Mouse (Mus musculus) heart, postnatal 14 days (tissue): ENCODE measurements at regions not wholly inside any gene's neighbourhood (a gene's known extent, or its start where the extent isn't known, plus 50 kb on each side); places are given as distances from the start of the nearest gene placed in this dataset.

Experiments used
- DNase-seq, 2 experiments: peaks; one replicate each; pipeline ENCODE4 v3.0.0; 2021 to 2022
- intact Hi-C: fragments of 180-260 bp; cut with DNase I; formaldehyde crosslinking; loops from one replicate; pipeline ENCODE4 v1.15.1; 2025

DNA sequence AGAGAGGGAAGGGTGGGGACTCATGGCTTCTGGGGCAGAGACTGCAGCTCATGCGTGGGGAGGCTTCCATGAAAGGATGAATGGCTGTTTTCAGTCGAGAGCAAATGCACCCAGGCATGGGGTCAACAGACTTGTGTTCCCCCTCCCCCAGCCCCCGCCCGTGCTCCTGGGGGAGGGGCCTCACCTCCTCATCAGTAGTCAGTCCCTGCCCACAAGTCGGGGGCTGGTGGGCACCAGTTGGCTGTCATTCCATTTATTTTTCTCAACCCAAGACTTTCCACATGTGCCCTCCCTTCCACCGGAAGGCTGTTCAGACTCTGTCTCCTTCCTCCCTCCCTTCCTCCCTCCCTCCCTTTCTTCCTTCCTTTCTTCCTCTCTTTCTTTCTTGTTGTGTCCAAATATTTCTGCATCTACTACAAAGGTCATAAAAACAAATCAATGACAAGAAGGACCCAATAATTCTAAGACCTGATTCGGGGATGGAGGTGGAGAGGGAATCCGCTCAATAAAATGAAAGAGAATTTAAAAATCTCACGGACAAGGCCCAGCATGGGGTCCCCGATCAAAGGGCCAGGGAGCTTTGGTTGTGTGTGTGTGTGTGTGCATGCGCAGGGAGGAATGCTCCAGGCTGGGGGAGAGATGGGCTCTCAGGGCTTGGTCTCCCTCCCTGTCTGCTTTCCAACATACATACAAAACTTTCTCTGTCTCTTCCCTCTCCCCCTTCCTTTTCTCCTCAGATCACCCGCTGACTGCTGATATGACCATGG is 57.7 kb downstream of the Rpl14 start:
- DNase-seq = no peak
- intact Hi-C loops = no loop called here

DNA sequence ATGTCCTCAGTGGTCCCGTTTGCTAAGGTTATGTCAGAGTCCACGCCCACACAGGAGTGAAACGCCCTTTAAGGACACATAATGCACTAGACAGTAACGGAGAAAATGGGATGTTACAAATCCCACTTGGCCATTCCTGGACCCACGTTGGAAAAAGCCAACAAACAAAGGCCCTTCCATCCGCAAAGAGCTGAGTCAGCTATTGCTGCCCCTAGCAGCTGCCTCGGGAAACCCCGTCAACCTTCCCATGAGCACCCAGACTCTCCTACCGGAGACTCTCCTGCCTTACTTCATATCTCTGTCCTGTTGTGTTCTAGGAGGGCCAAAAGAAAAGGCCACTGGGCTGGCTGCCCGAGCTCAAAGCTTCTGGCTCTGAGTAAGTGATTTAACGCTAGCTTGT is 58.4 kb downstream of the Rpl14 start:
- intact Hi-C loops = no loop called here
- peak; percentile 4 to 26 for DNase-seq

DNA sequence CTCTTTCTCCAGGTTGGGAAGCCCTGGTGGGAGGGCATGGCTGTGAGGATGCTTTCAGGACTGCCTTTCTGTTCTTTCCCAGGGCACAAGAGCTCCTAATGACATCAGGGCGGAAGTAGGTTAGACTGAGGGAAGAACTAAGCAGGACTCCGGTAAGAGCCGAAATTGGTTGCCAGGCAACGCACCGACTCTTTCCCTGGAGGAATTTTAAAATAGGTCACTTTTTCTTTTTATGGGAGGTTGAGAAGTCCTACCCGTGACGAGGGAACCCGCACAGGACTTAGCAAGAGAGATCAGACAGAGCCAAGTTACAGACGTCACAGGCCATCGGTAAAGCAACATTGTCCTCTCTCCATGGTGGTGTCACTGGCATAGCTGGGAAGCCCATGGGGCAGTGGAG is 61.6 kb downstream of the Rpl14 start:
- intact Hi-C loops = no loop called here
- no peak for DNase-seq

DNA sequence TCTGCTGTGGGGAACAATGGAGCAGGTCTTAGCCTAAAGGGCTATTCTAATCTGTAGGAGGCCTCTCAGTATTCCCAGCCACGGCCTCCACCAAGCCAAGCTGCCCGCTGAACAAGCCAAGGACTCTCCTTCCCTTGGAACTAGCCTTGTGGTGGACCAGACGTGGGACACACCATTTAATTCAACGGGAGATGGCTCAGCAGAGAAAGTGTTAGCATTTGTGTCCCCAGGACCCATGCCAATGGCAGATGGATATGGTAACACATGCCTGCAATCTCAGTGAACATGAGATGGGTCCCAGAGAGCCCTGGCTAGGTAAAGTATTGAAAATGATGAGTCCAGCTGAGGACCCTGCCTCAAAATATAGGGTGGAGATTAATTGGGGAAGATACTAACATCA is 71.4 kb downstream of the Rpl14 start:
- intact Hi-C loops = no loop called here
- no peak for DNase-seq

DNA sequence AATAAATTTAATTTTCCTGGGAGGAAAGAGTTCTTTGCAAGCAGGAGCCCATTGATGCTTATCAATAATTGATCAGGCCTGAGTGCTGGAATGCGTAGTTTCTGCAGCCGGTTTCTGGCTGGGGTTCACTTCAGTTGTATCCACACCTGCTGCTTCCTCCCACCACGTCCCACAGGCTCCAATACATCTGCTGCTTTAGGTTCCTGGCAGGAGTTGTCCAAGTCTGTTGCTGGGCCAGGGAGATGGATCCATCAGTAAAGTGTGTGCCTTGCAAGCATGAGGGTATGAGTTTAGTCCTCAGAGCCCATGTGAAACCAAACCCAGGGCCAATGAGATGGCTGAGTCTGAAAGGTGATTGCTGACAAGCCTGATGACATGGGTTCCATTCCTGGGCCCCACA is 72.1 kb downstream of the Rpl14 start:
- intact Hi-C loops = no loop called here

DNA sequence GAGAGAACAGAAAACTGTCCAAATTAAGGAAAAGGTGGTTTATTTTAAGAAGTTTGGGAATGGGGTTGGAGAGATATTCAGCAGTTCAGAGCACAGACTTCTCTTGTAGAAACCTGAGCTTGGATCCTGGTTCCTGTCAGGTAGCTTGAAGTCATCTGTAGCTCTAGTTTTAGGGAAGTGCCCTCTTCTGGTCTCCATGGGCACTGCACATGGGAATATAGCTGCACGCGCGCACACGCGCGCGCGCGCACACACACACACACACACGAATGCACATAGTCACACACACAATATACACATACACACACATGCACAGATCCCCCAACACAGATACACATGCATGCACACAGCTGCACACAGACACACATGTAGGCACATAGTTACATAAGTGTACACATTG is 74.5 kb downstream of the Rpl14 start:
- intact Hi-C loops = no loop called here

More for the DNA sequence above, 72.1 kb downstream of the Rpl14 start:
- DNase-seq = no peak

DNA sequence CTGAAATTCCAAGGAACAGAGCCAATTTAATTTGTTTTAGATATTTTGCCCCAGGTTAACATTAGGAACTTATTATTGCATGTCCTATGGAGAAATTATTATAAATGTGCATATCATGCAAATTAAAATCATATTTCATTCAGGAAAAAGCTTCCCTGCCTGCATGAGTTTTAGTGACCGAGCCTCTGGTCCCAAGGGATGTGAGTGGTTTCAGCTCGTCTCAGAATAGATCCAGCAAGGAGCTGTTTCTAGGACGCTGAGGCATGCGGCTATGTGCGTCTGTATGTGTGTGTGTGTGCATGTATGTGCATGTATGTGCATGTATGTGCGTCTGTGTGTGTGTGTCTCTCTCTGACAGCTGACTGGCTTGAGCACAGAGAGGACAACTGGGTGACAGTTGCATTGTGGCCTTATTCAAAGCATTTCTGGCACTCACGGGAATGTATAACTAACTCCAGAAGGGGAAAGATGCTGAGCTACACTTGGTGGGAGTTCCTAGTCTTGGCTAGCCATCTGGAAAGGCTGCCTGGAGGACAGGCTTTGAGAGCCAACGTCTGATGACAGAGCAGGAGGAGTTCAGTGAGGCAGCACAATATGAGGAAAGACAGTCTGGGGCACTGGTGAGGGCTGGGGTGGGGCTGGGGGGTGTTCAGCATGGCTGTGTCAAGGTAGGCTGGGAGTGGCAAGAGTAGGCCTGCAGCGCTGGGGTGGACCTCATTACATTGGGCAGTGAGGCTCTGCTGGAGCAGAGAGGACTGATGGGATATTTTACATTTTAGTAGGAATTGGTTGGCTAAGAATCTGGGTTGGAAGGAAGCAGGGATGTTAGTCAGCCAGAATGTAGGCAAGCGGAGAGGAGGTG is 75.8 kb downstream of the Rpl14 start:
- no peak for DNase-seq

More for the DNA sequence above, 74.5 kb downstream of the Rpl14 start:
- no peak for DNase-seq

DNA sequence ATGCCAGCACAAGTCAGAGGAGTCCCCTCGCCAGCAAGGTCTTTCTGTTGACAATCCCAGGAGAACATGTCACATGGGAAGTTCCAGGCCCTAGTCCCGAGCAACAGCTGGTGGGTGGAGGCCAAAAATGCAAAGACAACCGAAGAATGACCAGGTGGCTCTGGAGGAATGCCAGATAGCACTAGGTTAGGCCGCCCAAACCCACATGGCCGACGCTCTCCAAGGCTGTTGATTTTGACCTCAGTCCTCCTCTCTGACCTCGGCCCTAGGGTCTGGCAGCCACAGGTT is 76.4 kb downstream of the Rpl14 start:
- intact Hi-C loops = no loop called here
- DNase-seq = no peak

More for the DNA sequence above, 75.8 kb downstream of the Rpl14 start:
- intact Hi-C loops = no loop called here

DNA sequence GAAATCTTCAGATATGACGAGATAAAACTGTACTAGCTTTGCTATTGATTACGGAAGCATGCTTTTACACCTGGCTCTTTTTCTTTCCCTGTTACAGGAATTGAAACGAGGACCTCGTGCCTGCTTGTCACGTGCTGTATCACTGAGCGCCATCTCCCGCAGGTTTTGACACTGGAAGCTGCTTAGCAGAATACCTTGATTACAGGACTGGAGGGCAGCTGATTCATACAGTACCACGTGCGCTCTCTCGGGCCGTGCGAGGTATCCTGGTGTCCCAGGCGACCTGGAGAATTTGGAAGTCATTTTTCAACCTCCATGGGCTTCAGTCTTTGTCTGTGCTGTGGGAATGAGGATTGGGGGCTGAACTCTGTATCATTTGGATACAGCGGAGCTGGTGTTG is 81.5 kb downstream of the Rpl14 start:
- no peak for DNase-seq
- intact Hi-C loops = no loop called here

DNA sequence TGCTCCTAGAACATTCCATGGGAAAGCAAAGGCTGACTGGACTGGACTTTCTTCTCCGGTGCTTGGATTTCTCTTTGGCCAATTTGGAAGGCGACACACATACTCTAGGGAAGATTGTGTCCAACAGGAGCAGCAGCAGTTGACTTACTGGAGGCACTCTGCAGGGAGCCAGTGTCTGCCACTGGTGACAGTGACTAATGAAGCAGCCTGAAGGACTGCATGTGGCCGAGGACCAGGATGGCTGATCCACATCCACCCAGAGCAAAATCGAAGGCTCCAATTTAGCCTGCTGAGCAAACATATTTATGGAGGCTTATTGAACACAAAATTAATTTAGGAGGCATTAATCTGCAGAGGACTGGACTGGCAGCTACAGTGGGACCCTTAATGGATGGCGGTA is 81.9 kb downstream of the Rpl14 start:
- intact Hi-C loops = no loop called here

DNA sequence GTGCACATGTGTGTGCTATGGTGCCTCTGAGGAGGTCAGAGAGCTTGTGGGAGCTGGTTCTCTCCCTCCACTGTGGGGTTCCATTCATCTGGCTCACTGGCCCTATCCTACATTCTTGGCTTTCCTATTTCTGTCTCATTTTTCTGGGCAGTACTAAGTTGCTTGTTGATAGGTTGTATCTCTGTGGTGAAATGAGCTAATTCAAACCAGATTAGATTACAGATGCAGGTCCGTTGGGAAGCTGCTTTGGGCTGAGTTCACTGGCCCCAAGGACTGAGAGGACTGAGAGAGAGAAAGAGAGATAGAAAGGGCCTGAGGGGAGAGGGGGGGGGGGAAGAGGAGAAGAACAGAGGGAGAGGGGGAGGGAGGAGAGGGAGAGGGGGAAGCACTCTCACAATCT is 83.5 kb downstream of the Rpl14 start:
- intact Hi-C loops = no loop called here
- no peak for DNase-seq

More for the DNA sequence above, 81.9 kb downstream of the Rpl14 start:
- no peak for DNase-seq

DNA sequence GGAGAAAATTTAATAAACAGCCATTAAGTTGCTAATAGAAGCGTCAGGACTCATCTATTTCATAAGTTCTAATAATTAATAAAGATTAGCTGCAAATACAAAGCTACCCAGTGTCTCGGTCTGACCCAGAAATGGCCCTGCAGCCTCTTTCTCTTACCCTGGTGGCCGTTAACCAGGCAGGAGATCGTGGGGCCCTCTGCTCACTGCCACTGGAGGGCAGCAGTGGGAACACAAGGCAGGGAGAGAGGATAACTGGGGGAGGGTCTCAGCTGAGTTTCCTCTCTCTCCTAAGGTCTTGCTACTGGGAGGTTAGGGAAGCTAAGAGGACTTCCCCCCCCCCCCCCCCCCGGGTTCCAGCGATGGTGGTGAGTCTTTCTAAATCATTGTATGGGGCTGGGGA is 85.7 kb downstream of the Rpl14 start:
- intact Hi-C loops = no loop called here
- DNase-seq = peak; percentile 46 to 52

DNA sequence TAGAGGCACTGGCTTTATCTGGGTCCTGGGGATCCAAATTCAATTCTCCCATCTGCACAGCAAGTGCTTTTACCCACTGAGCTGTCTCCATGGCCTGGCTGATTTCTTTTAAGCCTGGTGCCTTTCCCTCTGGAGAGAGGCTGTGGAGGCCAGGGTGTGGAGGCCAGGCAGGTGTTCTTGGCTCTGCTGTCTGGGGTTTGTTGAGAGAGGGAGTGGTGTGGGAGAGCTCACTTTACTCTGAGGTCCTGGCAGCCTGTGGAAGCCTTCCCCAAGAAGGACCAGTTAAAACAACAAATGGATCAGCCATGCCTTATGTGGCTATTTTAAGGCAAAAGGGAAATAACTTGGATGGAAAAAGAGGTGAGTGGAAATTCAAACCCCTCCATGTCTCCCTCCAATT is 86.5 kb downstream of the Rpl14 start:
- no peak for DNase-seq
- intact Hi-C loops = no loop called here

DNA sequence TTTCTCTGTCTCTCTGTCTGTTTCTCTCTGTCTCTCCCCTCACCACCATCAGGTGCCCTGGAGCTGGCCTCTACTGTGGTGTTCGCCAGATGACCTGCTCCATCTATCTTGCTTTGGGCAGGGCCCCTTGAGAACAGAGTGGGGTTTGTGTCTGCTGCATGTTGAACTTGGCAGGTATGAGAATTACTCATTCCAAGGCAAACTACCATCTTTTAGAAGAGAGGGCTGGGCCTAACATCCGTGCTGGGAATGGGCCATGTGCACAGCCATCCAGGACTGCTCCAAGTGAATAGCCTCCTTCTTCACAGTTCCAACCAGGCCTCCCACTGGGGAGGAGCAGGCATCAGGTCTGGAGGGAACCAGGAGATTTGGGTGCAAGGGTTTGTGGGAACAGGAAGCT is 87.3 kb downstream of the Rpl14 start:
- DNase-seq = peak; percentile 27 to 43
- intact Hi-C loops = no loop called here

DNA sequence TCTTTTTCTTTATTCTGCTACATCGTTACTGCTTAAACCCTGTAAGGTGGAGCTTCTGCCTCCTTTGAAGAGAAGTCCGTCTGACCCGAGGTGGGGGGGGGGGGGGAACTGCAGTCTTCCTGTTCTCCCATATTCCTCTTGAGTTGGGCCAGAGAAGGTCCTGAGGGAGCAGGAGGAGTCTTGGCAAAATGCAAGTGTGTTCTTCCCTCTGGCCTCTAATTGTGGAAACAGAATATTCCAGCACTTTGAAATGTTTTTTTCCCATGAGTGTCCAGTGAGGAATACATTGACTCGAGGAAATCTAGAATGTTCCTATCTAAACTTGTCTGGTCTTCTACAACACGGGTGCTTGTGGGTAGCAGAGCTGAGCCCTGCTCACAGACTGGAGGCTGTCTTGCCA is 90.0 kb downstream of the Rpl14 start:
- DNase-seq = no peak
- intact Hi-C loops = no loop called here

DNA sequence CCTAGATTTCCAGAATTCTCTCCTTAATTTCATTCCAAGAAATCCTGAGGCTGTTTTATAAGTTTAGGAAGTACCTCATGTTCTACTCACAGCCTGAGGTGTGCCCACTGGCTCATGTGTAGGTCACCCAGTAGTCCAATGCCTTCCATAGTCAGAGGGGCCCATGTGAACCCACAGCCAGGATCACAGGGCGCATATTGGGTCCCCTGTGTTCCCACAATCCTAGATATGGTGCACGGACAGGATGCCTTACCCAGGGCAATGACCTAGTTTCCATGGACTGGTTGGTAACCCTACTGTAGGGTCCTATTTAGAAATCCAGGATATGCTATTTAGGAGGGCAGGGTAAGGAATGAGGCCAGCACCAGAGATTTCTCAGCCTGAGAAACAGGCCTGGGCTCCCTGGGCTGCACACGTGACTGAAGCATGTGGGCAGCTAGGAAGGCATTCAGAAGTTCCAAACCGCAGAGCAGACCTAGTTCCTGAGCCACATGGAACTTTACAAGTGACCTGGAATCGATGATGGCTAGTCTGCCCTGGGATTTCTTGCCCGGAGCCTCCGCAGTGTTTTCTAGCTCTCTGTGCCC is 90.5 kb downstream of the Rpl14 start:
- intact Hi-C loops = no loop called here
- no peak for DNase-seq

DNA sequence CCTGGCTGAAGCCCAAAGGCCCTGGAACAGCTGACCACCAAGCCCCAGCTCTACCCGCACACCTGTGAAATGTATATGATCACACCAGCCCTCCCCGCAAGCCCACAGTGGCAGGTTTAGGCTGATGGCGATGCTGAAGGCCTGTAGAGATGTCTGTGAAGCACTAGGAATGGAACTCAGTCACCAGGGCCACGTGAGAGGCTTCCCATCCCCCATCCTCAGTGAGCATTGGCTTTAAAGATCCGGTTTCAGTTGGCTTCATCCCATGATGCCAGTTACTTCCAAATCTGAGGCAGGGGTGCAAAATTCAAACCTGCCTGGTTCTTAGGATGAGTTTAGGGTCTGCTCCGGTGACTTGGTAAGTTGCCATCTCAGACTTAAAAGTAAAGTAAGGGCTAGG is 91.9 kb downstream of the Rpl14 start:
- intact Hi-C loops = no loop called here
- DNase-seq = no peak

DNA sequence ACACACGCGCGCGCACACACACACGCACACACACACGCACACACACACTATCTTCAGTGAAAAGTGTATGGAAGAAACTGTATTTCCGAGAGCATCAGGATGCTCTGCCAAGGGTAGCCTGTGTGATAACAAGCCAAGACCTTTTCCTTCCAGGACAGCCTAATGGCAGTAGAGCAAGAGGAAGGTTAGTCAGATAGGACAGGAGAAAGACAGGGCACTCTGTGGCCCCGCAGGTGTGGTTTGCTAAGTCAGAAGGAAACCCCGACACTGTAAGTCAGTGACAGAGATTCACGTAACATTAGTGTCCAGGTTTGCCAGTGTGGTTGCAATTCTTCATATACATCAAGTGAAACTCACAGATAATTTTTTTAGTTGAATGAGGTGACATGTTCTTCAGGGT is 92.8 kb downstream of the Rpl14 start:
- intact Hi-C loops = no loop called here
- no peak for DNase-seq

DNA sequence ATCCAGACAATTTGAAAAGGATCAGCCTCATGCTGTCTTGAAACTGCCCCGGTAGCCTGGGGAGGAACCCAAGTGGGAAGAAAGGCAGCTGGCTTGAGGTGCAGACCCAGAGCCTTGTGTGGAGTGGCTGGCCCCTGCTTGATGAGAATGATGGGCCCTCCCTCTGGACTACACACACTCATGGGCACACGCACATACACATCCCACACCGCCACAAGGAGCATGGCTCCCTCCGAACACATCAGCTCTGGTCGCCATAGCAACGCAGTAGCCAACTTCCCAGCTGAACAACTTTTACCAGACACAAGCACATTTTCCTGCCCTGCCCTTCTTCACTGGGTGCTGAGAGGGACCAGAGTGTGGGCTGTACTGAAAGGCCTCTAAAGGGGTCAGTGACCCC is 101.2 kb downstream of the Rpl14 start:
- intact Hi-C loops = no loop called here
- no peak for DNase-seq

DNA sequence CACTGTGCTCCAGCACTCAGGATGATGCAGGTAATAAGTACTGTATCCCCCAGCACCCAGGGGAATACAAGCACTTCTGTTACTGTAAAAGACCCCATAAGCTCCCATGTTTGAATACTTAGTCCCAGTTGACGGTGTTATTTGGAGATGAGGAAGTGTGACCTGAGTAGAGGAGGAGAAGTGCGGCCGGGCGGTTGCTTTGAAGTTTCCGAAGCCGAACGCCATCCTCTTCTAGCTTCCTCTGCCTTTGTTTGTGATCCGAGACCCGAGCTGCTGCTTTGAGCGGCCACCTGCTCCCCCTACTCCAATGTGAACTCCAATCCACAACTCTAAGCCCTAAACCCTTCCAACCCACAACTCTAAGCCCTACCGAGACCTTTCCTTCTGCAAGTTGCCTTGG is 103.6 kb downstream of the Rpl14 start:
- DNase-seq = no peak
- intact Hi-C loops = no loop called here

DNA sequence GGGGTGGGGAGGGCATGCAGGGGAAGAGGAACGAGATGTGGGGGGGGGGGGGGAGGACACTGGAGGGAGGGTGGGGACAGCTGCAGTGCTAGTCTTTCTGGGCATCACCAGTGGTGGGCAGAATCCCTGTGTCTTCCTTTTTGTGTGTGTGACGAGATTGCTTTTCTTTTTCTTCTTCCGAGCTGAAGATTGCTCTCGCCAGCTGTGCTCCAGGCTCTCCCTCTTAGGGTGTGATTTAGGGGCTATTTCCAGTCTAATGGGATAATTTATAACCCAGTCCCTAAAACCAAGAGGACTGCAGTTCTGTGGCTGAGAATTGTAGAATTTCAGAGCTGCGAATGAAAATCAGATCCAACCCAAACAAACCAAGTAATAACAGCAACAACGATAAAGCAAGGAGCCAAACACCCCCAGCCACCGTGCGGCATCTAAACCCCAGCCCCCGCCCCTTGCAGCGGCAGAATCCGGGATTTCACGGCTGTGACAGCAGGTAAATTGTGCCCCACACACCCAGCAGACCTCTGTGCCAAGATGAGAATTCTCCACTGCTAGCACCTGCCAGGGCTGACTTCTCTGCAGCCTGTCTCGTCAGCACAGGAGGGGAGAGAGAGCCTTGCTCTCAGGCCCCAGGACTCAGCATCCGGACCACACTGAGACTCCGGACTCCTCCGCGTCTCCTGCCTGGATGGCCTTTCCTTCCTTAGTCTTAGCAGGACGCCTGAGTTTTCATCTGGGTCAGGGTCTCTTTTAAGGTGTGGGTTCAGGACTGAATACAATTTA is 104.3 kb downstream of the Rpl14 start:
- intact Hi-C loops = no loop called here
- no peak for DNase-seq
